Mouse (Mus musculus) midbrain, embryonic 13.5 days (tissue): ENCODE measurements around the gene 4930451I11Rik. TPM values are rescaled to one million over a fixed set of nuclear protein-coding genes. Genes with fewer than 3 reads are reported as not detected.

Source experiments
- ATAC-seq: fragments of 200-750 bp; cut with Nextera tagmentation; 2 replicates; pipeline ENCODE4 v1.8.0; 2017; ENCODE audit warnings: mild to moderate bottlenecking, moderate TSS enrichment, moderate library complexity
- H3K27ac ChIP-seq: fragments of 300-500 bp; sonication (generic); 2 replicates; pipeline ENCODE4 v1.5.1; 2015; ENCODE audit warnings: inconsistent platforms, mild to moderate bottlenecking, moderate library complexity
- H3K27me3 ChIP-seq: fragments of 300-500 bp; sonication (generic); 2 replicates; pipeline ENCODE4 v1.6.1; 2015; ENCODE audit warnings: mild to moderate bottlenecking, inconsistent platforms
- H3K36me3 ChIP-seq: fragments of 300-500 bp; sonication (generic); 2 replicates; pipeline ENCODE4 v1.6.1; 2015; ENCODE audit warnings: mild to moderate bottlenecking, inconsistent platforms
- H3K4me1 ChIP-seq: fragments of 300-500 bp; sonication (generic); replicated peaks from 2 replicates; pipeline ENCODE4 v1.6.1; 2015; ENCODE audit warnings: inconsistent platforms
- H3K4me2 ChIP-seq: fragments of 300-500 bp; sonication (generic); replicated peaks from 2 replicates; pipeline ENCODE4 v1.6.1; 2015; ENCODE audit warnings: moderate library complexity, mild to moderate bottlenecking, inconsistent platforms
- H3K4me3 ChIP-seq: fragments of 300-500 bp; sonication (generic); replicated peaks from 2 replicates; pipeline ENCODE4 v1.5.1; 2015; ENCODE audit warnings: mild to moderate bottlenecking, inconsistent platforms
- H3K9ac ChIP-seq: fragments of 300-500 bp; sonication (generic); replicated peaks from 2 replicates; pipeline ENCODE4 v1.6.1; 2015; ENCODE audit warnings: mild to moderate bottlenecking, inconsistent platforms
- H3K9me3 ChIP-seq: fragments of 300-500 bp; sonication (generic); 2 replicates; pipeline ENCODE4 v1.6.1; 2016; ENCODE audit warnings: mild to moderate bottlenecking, inconsistent platforms
- WGBS: fragments of 180-500 bp; shearing (Covaris S2); methylation state at CpG from one replicate; pipeline ENCODE4 v1.1.7; 2015; 5-methylcytosine and 5-hydroxymethylcytosine counted together
- polyA plus RNA-seq: library from polyadenylated mRNA; unstranded; fragments of >200 nt; fragmentation: Nextera tagmentation; extraction: Ambion mirVana; gene quantifications from 2 replicates; pipeline ENCODE4 v1.2.1, GENCODE M21; 2015

4930451I11Rik gene
- polyA plus RNA-seq, 1 experiment from 2014 or later: not detected

GRCm38 (mm10) chr7:126825952-126826351 lies 5.5 kb downstream of the 4930451I11Rik start:
- Histone ChIP-seq H3K4me1 (peaks cover 65% of the 10 kb centered on the region), H3K9ac (peak overlapping the region; percentile 50), H3K4me2 (peak overlapping the region; percentile 54)

GRCm38 (mm10) chr7:126825403-126825802 lies 6.0 kb downstream of the 4930451I11Rik start:
- Histone ChIP-seq H3K4me1 (peaks cover 65% of the 10 kb centered on the region), H3K9me3 (no peaks in the 10 kb centered on the region), H3K27me3 (no peaks in the 10 kb centered on the region), H3K9ac (peak overlapping the region; percentile 50), H3K36me3 (peaks cover 27% of the 10 kb centered on the region), H3K4me3 (peak overlapping the region; percentile 70), H3K4me2 (peak overlapping the region; percentile 54), H3K27ac (no peak overlapping the region)
- ATAC-seq: no peak
- WGBS: 28% methylated on average over 8 of the region's 8 CpGs

More at GRCm38 (mm10) chr7:126825952-126826351, 5.5 kb downstream of the 4930451I11Rik start:
- 77% methylated on average over 5 of the region's 5 CpGs for WGBS
- Histone ChIP-seq H3K36me3 (peaks cover 30% of the 10 kb centered on the region), H3K27me3 (no peaks in the 10 kb centered on the region), H3K9me3 (no peaks in the 10 kb centered on the region), H3K27ac (no peak overlapping the region), H3K4me3 (no peak overlapping the region)
- no peak for ATAC-seq

- H3K4me1 ChIP-seq: peaks cover 54% of the 10 kb centered on the region
- H3K9ac ChIP-seq: peak overlapping the region; percentile 87
- 4% methylated on average over 10 of the region's 10 CpGs for WGBS
- H3K9me3 ChIP-seq: peaks cover 2% of the 10 kb centered on the region; the same call in 1 of the 2 replicates
- H3K4me2 ChIP-seq: peak overlapping the region; percentile 54
- H3K27ac ChIP-seq: peak overlapping the region; percentile 93
- peaks cover 21% of the 10 kb centered on the region for H3K36me3 ChIP-seq
- peak; percentile 16 for ATAC-seq
- H3K27me3 ChIP-seq: no peaks in the 10 kb centered on the region
- peak overlapping the region; percentile 70 for H3K4me3 ChIP-seq
Observed at GRCm38 (mm10) chr7:126823940-126824339, 7.5 kb downstream of the 4930451I11Rik start.

GRCm38 (mm10) chr7:126823202-126823711 lies 8.2 kb downstream of the 4930451I11Rik start:
- Histone ChIP-seq H3K4me3 (peak overlapping the region; percentile 70), H3K9ac (peak overlapping the region; percentile 87), H3K27me3 (no peaks in the 10 kb centered on the region), H3K4me2 (peak overlapping the region; percentile 54), H3K36me3 (peaks cover 15% of the 10 kb centered on the region; the same call in 1 of the 2 replicates), H3K27ac (peak overlapping the region; percentile 93), H3K9me3 (peaks cover 3% of the 10 kb centered on the region; the same call in 1 of the 2 replicates), H3K4me1 (peaks cover 52% of the 10 kb centered on the region)
- under 1% methylated on average over 19 of the region's 19 CpGs for WGBS
- ATAC-seq: peak; percentile 87

- Histone ChIP-seq H3K4me3 (peak overlapping the region; percentile 70), H3K4me2 (peak overlapping the region; percentile 54), H3K9me3 (peaks cover 3% of the 10 kb centered on the region; the same call in 1 of the 2 replicates), H3K27me3 (no peaks in the 10 kb centered on the region), H3K36me3 (peaks cover 13% of the 10 kb centered on the region; the same call in 1 of the 2 replicates), H3K9ac (peak overlapping the region; percentile 87), H3K27ac (peak overlapping the region; percentile 93), H3K4me1 (peaks cover 51% of the 10 kb centered on the region)
- 10% methylated on average over 9 of the region's 9 CpGs for WGBS
- ATAC-seq: peak; percentile 31
Observed at GRCm38 (mm10) chr7:126822741-126823140, 8.7 kb downstream of the 4930451I11Rik start.

- ATAC-seq: peak; percentile 24
- WGBS: 21% methylated on average over 7 of the region's 7 CpGs
- H3K9ac ChIP-seq: peak overlapping the region; percentile 87
- H3K27me3 ChIP-seq: no peaks in the 10 kb centered on the region
- peak overlapping the region; percentile 93 for H3K27ac ChIP-seq
- H3K36me3 ChIP-seq: peaks cover 6% of the 10 kb centered on the region; the same call in 1 of the 2 replicates
- peak overlapping the region; percentile 70 for H3K4me3 ChIP-seq
- peaks cover 44% of the 10 kb centered on the region for H3K4me1 ChIP-seq
- H3K9me3 ChIP-seq: peaks cover 3% of the 10 kb centered on the region; the same call in 1 of the 2 replicates
- H3K4me2 ChIP-seq: peak overlapping the region; percentile 54
Observed at GRCm38 (mm10) chr7:126821835-126822511, 9.5 kb downstream of the 4930451I11Rik start.

- no peak overlapping the region for H3K4me2 ChIP-seq
- no peaks in the 10 kb centered on the region for H3K27me3 ChIP-seq
- no peak for ATAC-seq
- peaks cover 3% of the 10 kb centered on the region; the same call in 1 of the 2 replicates for H3K9me3 ChIP-seq
- no peak overlapping the region for H3K27ac ChIP-seq
- 40% methylated on average over 1 of the region's 1 CpGs for WGBS
- no peaks in the 10 kb centered on the region for H3K36me3 ChIP-seq
- no peak overlapping the region for H3K4me3 ChIP-seq
- H3K9ac ChIP-seq: no peak overlapping the region
- H3K4me1 ChIP-seq: peaks cover 13% of the 10 kb centered on the region
Observed at GRCm38 (mm10) chr7:126818818-126819217, 12.6 kb downstream of the 4930451I11Rik start.

- Histone ChIP-seq H3K27me3 (no peaks in the 10 kb centered on the region), H3K4me3 (no peak overlapping the region), H3K27ac (no peak overlapping the region), H3K4me2 (no peak overlapping the region), H3K9me3 (peaks cover 3% of the 10 kb centered on the region; the same call in 1 of the 2 replicates), H3K4me1 (peaks cover 7% of the 10 kb centered on the region), H3K36me3 (no peaks in the 10 kb centered on the region), H3K9ac (no peak overlapping the region)
- no peak for ATAC-seq
- WGBS: 93% methylated on average over 7 of the region's 7 CpGs
Observed at GRCm38 (mm10) chr7:126817595-126817994, 13.8 kb downstream of the 4930451I11Rik start.

GRCm38 (mm10) chr7:126816494-126816893 lies 14.9 kb downstream of the 4930451I11Rik start:
- H3K4me1 ChIP-seq: no peaks in the 10 kb centered on the region

GRCm38 (mm10) chr7:126815726-126816222 lies 15.7 kb downstream of the 4930451I11Rik start:
- H3K27ac ChIP-seq: no peak overlapping the region
- no peaks in the 10 kb centered on the region for H3K36me3 ChIP-seq
- no peak for ATAC-seq
- H3K9ac ChIP-seq: no peak overlapping the region
- H3K4me2 ChIP-seq: no peak overlapping the region
- H3K27me3 ChIP-seq: no peaks in the 10 kb centered on the region
- peaks cover 3% of the 10 kb centered on the region; the same call in 1 of the 2 replicates for H3K9me3 ChIP-seq
- H3K4me1 ChIP-seq: no peaks in the 10 kb centered on the region
- H3K4me3 ChIP-seq: no peak overlapping the region
- WGBS: 54% methylated on average over 8 of the region's 8 CpGs

More at GRCm38 (mm10) chr7:126816494-126816893, 14.9 kb downstream of the 4930451I11Rik start:
- Histone ChIP-seq H3K9me3 (peaks cover 3% of the 10 kb centered on the region; the same call in 1 of the 2 replicates), H3K9ac (no peak overlapping the region), H3K4me3 (no peak overlapping the region), H3K36me3 (no peaks in the 10 kb centered on the region), H3K27me3 (no peaks in the 10 kb centered on the region), H3K4me2 (no peak overlapping the region), H3K27ac (no peak overlapping the region)
- no peak for ATAC-seq
- 89% methylated on average over 8 of the region's 8 CpGs for WGBS

GRCm38 (mm10) chr7:126809723-126810369 lies 21.6 kb downstream of the 4930451I11Rik start:
- no peaks in the 10 kb centered on the region for H3K9me3 ChIP-seq
- H3K27me3 ChIP-seq: no peaks in the 10 kb centered on the region
- 70% methylated on average over 5 of the region's 5 CpGs for WGBS
- H3K4me3 ChIP-seq: peak overlapping the region; percentile 77
- H3K9ac ChIP-seq: peak overlapping the region; percentile 87; the same call in 1 of the 2 replicates
- peak overlapping the region; percentile 87 for H3K4me2 ChIP-seq
- H3K27ac ChIP-seq: no peak overlapping the region
- ATAC-seq: no peak
- peaks cover 20% of the 10 kb centered on the region for H3K4me1 ChIP-seq
- H3K36me3 ChIP-seq: 0 out of 2 replicates have a peak, but pooled peaks cover 3% of the 10 kb centered on the region
